Mouse (Mus musculus): Measurements from ENCODE around the gene Arl15.

The Arl15 gene

GRCm38 (mm10) chr13:114159634-114160391, 365.5 kb downstream of the Arl15 start:
- no peak for DNase-seq

DNA sequence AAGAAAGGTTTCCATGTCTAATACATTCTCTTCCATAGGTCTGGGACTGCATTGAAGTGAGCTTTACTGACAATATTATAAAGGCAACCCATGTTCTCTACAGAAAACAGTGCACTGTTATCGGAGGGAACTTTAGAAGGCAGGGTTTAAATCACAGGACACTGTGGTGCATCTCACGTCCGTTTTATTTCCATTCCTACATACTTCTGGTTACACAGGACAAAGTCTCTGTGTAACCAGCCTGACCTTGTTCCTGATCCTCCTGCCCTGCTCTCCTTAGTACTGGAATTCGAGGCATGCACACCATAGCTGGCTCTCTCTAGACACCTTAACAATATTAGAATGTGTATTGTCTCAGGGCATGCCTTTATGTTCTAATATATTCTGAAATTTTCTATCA, 368.4 kb downstream of the Arl15 start:
- DNase-seq, result no peak

DNA sequence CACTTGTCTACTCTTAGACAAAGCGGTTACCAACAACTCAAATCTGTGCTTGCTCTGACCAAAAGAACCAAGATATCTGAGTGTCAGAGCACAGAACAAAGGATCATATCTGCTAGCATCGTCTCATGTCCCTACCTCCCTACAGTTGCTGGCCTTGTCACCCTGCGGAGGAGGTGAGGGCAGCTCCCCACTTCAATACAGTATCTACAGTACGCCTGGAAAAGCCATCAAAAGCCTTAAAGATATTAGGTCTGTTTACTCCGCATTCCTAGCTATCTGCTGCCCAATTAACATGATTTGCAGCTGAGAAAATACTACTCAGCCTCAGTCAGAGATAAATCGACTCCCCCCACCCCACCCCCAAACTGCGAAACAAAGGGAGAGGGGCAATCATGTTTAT, 371.3 kb downstream of the Arl15 start:
- no peak for DNase-seq

DNA sequence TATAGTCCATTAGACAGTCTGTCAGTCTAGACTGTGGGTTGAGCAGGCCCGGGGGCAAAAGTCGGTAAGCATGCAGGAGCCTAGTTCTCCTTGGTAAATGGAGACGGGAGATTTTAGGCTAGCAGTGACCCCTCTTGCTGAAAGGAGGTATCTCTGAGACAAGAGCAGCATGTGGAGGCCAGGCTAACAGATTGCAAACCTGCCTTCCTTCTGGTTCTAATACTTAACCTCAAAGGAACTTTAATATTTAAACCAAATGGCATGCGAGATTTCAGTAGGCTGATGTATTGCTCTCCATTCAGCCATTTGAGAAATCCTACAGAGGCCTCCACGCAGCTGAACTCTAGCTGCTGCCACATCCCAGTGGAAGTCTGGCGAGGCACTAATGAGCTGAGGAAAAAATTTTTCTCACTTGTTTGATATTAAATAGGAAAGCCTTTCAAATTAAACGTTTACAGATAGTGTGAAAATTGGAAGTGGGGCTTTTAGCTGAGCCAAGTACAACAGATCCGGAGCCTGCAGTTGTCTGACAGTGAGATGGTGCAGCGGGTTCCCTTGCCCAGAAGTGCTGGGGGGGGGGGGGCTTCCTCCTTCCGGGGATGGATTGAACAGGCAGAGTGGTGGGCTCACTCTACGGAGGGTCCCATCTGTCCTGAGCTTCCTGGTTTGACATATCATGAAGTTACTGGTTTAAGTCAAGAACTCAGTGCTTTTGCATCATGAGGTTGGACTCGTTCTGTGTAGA, 372.3 kb downstream of the Arl15 start:
- DNase-seq, result no peak

- no peak for DNase-seq
Observed at GRCm38 (mm10) chr13:114170061-114170460, 375.8 kb downstream of the Arl15 start.

GRCm38 (mm10) chr13:114171465-114171864, 377.2 kb downstream of the Arl15 start:
- no peak for DNase-seq

DNA sequence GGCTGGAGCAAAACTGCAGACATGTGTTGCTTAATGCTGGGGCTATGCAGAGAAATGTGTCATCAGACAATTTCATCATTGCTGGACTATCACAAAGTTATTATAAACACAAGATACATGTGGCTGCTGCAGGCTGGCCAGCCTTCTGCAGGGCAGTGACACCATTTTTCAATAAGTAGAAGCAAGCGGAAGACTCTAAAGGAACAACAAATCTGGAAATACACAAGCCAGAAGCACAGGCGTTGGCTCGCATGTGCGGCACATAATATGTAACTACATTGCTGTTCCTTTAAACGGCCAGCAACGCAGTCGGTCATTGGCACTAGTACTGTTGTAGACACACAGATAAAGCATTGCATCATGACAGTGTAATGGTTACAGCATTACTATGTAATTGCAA, 393.8 kb downstream of the Arl15 start:
- DNase-seq, result no peak

DNA sequence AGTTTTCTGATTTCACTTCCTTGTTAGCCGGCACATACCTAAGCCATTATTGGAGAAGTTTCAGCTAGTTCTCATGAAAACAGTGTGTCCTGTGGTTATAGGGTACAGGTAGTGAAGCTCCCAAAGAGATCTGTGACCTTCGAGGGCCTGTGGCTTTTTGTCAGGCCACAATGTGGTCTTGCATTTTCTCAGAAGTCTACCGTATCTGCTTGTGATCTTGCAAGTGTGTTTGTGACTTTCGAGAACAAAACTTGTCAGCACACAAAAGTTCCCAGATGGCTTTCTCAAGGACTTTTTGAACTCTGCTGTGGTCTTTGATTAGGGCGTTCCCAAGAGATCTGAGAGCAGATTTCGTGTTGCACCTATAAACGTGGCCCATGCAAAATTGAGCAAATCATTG, 394.5 kb downstream of the Arl15 start:
- DNase-seq, result no peak

- DNase-seq, result no peak
Observed at GRCm38 (mm10) chr13:114189441-114189840, 395.1 kb downstream of the Arl15 start.

GRCm38 (mm10) chr13:114190898-114191297, 396.6 kb downstream of the Arl15 start:
- DNase-seq, result no peak

- no peak for DNase-seq
Observed at GRCm38 (mm10) chr13:114198252-114198799, 404.0 kb downstream of the Arl15 start.

- no peak for DNase-seq
Observed at GRCm38 (mm10) chr13:114199746-114200145, 405.4 kb downstream of the Arl15 start.

DNA sequence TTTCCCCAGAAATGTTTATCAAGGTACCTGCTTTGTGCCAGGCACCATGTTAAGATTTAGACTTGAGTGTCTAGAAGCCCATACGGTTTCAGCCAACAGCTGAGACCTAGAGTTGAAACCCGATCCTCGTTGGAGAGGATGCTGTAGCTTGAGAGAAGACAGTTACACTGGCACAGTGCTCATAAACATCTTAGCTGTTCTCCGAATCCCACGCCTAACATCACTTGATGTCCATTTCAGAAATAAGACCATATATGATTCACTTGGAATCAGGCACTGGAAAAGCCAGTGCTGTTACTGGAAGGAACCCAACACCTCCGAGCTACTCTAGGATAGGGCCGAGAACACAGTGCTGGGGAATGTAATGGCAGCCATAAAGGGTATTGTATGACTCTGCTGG, 406.2 kb downstream of the Arl15 start:
- no peak for DNase-seq

GRCm38 (mm10) chr13:114202806-114203570, 408.7 kb downstream of the Arl15 start:
- no peak for DNase-seq
